Mouse (Mus musculus) erythroblast, embryonic 14.5 days (primary cell): ENCODE data around the gene Gltpd2.

Source experiments
- GATA1 ChIP-seq: IDR thresholded peaks from 2 replicates; pipeline ENCODE4 v1.6.1; 2012; ENCODE audit warnings: low read length, inconsistent platforms, mixed read lengths
- TAL1 ChIP-seq: IDR thresholded peaks from 3 replicates; pipeline ENCODE4 v1.6.1; 2012; ENCODE audit warnings: low read length, inconsistent platforms, mixed read lengths

- TF ChIP-seq GATA1 (no peak), TAL1 (no peak)
Measured at GRCm38 (mm10) chr11:70564276-70564873, 45.4 kb downstream of the Gltpd2 start.
